Mouse (Mus musculus) erythroid progenitor cell, adult 5-6 weeks (primary cell): ENCODE measurements at regions not wholly inside any gene's neighbourhood (a gene's known extent, or its start where the extent isn't known, plus 50 kb on each side); places are given as distances from the start of the nearest gene placed in this dataset.

Experiments used
- ATAC-seq: replicated peaks from 2 replicates; pipeline ENCODE4 v1.8.0; 2016; ENCODE audit warnings: moderate number of reproducible peaks, mild to moderate bottlenecking, moderate TSS enrichment, inconsistent platforms; ENCODE audit not compliant: poor library complexity, low FRiP score, severe bottlenecking

GRCm38 (mm10) chr3:128145329-128145728 is 249.2 kb upstream of the Fam241a start:
- no peak for ATAC-seq

GRCm38 (mm10) chr3:128127836-128128235 is 231.7 kb upstream of the Fam241a start:
- no peak for ATAC-seq

- no peak for ATAC-seq
These were observed 230.5 kb upstream of the Fam241a start for GRCm38 (mm10) chr3:128126664-128127063.

- ATAC-seq: no peak
These were observed 226.0 kb upstream of the Fam241a start for GRCm38 (mm10) chr3:128122111-128122510.

- no peak for ATAC-seq
These were observed 224.7 kb upstream of the Fam241a start for GRCm38 (mm10) chr3:128120647-128121440.

- ATAC-seq: no peak
These were observed 217.1 kb upstream of the Fam241a start for GRCm38 (mm10) chr3:128113209-128113608.

GRCm38 (mm10) chr3:128110406-128110805 is 214.3 kb upstream of the Fam241a start:
- no peak for ATAC-seq

- ATAC-seq: no peak
These were observed 208.4 kb upstream of the Fam241a start for GRCm38 (mm10) chr3:128104516-128104915.

- no peak for ATAC-seq
These were observed 196.9 kb upstream of the Fam241a start for GRCm38 (mm10) chr3:128093046-128093445.

GRCm38 (mm10) chr3:128088207-128088606 is 192.1 kb upstream of the Fam241a start:
- no peak for ATAC-seq

- ATAC-seq: no peak
These were observed 191.0 kb upstream of the Fam241a start for GRCm38 (mm10) chr3:128087163-128087562.

GRCm38 (mm10) chr3:128082463-128082862 is 186.3 kb upstream of the Fam241a start:
- ATAC-seq: no peak

GRCm38 (mm10) chr3:128081430-128081829 is 185.3 kb upstream of the Fam241a start:
- no peak for ATAC-seq

- ATAC-seq: no peak
These were observed 171.7 kb upstream of the Fam241a start for GRCm38 (mm10) chr3:128067861-128068260.

- ATAC-seq: no peak
These were observed 157.9 kb upstream of the Fam241a start for GRCm38 (mm10) chr3:128054031-128054430.

GRCm38 (mm10) chr3:128043709-128044108 is 147.6 kb upstream of the Fam241a start:
- no peak for ATAC-seq

- ATAC-seq: no peak
These were observed 144.4 kb upstream of the Fam241a start for GRCm38 (mm10) chr3:128040407-128041115.

GRCm38 (mm10) chr3:128039185-128039584 is 143.1 kb upstream of the Fam241a start:
- no peak for ATAC-seq

- ATAC-seq: no peak
These were observed 140.4 kb upstream of the Fam241a start for GRCm38 (mm10) chr3:128036538-128036937.

- no peak for ATAC-seq
These were observed 134.2 kb upstream of the Fam241a start for GRCm38 (mm10) chr3:128030352-128030751.

- ATAC-seq: no peak
These were observed 133.4 kb upstream of the Fam241a start for GRCm38 (mm10) chr3:128029565-128029915.
